Mouse (Mus musculus) stomach, postnatal 0 days (tissue): ENCODE results near the gene Dlg4.

Experiments
- CTCF ChIP-seq: IDR thresholded peaks from 2 replicates; pipeline ENCODE4 v1.5.1; 2016; ENCODE audit warnings: antibody characterized with exemption, low read depth, mild to moderate bottlenecking, moderate library complexity
- EP300 ChIP-seq: optimal IDR thresholded peaks from 2 replicates; pipeline ENCODE3; 2016; ENCODE audit warnings: antibody characterized with exemption

DNA sequence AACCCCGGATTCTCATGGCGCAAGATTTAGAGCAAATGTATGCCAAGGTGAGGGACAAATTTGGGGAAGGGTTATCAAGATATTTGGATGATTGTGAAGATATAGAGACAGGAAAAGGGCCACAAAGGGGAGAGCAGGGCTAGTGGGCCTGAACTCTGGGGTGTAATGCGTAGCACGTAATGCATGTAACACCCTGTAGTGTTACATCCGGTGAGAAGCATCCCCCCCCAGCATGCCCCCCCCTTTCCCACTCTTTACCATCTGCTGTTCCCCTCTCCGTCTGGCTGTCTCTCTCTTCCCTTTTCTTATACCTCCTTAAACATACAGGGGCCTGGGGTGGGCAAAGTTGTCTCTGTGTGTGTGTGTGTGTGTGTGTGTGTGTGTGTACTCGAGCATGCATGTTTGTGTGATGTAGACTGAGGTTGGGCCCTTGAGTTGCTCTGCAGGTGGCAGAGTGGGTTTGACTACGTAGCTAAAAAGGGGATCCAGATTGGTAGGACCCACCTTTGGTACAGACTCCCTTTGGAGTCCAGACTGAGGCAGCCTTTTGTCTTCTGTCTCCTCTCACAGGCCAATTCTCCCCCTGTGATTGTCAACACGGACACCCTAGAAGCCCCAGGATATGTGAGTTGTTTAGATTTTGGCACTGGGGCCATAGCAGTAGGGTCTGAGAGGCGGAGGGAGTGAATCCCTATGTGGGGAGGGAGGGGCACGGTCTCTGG lies 13.2 kb downstream of the Dlg4 start:
- TF ChIP-seq CTCF (no peak), EP300 (no peak)
